Mouse (Mus musculus) layer of hippocampus, postnatal 36 days (tissue): Measurements from ENCODE around the gene Vtn. TPM values are rescaled to one million over a fixed set of nuclear protein-coding genes. Genes with fewer than 3 reads are reported as not detected.

Experiments
- DNase-seq, 2 experiments: peaks; one replicate each; pipeline ENCODE4 v3.0.0; 2022
- total RNA-seq, 2 experiments: library from RNA; stranded (reverse); gene quantifications; 2 replicates each; pipeline ENCODE4 v1.2.3; 2021

Vtn gene
- total RNA-seq, 2 experiments from 2014 or later = 54.2 to 70.1 TPM

DNA sequence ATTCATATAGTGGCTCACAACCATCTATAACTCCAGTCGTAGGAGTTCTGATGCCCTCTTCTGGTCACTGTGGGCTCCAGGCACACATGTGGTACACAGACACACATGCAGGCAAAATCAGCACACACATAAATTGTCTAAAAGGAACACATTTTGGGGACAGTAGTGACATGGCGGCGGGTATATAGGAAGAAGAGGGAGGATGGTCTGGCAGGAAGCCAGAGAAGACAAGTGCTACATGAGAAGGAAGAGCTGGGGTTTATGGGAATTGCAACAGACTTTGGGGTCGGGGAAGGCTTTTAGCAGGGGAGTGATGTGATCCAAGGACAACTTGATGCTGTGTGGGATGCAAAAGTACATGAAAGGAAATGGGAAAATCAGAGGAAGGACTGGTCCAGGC is 35.6 kb downstream of the Vtn start:
- DNase-seq = no peak

DNA sequence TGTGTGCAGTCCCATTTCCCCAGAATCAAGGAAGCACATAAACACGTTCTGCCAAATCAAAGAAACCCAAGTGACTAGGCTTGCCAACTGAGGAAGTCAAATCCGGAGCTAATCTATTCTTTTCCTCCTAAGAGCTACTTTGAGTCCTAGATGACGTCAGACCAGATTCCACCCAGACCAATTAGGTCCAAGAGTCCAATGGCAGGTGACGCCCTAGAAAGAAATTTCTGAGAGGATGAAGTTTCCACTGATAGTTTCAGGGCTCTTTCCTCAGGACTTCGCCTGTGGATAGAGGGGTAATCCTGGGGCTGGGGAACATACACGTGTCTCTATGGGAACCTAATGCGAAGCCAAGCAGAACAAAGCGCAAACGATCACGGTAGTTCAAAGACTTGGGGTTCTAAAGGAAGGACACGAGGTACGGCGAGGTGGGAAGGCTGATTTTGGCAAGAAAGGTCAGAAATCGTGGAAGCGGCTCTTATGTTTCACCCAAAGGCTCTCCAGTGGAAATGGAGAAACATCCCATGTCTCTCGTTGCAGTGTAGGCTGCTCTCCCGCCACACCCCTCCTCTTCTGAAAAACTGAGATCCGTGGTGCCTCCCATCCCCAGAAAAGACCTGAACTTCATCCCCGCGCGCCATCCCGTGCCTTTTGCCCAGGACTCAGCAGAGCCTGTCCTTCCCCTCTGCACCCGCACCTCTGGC is 36.6 kb downstream of the Vtn start:
- DNase-seq = no peak

DNA sequence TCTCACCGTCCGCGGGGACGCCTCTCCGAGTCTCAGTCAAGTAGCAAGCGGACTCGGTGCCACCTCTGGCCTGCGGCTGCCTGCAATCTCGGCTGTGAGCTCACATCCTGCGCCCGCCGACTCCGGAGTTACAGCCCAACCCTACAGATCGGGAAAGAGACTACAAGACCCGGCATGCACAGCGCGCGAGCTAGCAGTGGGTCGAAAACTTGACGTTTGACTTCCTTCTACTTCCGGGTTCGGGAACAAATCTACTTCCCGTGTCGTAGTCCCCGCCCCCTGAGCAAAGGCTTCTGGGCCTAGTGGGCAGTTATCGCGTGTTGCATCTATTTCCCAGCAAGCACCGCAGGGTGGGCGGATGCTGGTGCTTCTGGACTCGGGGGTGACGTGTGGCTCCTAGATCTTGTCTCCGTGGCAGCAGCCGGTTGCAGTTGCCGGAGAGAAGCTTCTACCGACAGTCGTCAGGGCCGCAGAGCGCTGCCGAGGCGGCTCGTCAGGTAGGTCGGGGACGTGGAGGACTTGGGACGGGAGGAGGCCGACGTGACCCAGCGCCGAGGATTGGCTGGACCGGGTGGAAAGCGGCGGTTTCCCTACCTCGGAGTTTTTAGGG is 37.3 kb downstream of the Vtn start, which contains the start of the genes Tnfaip1 and Ift20:
Gene Tnfaip1, minus strand, starts transcription at position 253 of the 610 bp plus-strand sequence.
Gene Ift20, plus strand, starts transcription at position 282 of the 610 bp plus-strand sequence.
- DNase-seq = peak; percentile 97 to 98

DNA sequence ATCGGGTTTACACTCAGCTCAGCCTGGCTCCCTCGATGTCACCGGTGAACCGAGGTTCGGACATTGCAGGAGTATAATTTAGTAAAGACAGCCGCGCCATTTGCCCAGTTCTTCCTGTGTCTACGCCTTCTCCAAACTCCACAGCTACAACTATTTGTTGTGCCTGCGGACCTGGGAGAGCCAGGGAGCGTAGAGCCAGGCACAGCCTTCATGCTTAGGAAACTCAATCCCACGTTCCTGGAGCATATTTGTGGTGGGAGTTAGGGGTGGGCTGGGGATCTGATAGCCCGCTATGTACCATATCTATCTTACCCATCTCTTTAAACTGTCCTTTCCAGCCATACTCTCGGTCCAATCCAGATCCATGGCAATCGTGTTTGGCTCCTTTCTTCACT is 37.8 kb downstream of the Vtn start:
- no peak for DNase-seq

DNA sequence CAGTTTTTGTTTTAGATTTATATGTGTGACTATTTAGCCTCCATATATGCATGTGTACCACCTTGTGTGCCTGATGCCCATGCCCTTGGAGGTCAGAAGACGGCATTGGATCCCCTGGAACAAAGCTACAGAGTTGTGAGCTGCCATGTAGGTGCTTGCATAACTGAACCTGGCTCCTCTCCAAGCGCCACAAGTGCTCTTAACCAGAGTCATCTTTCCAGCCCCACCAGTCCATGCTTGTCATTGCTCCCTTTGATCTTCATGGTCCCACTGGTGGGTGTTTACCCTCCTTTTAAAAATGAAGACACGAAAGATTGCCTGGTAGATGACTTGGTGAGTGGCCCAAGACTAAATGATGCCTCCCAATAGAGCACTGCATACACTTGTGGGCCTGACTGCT is 41.5 kb downstream of the Vtn start:
- DNase-seq = no peak

DNA sequence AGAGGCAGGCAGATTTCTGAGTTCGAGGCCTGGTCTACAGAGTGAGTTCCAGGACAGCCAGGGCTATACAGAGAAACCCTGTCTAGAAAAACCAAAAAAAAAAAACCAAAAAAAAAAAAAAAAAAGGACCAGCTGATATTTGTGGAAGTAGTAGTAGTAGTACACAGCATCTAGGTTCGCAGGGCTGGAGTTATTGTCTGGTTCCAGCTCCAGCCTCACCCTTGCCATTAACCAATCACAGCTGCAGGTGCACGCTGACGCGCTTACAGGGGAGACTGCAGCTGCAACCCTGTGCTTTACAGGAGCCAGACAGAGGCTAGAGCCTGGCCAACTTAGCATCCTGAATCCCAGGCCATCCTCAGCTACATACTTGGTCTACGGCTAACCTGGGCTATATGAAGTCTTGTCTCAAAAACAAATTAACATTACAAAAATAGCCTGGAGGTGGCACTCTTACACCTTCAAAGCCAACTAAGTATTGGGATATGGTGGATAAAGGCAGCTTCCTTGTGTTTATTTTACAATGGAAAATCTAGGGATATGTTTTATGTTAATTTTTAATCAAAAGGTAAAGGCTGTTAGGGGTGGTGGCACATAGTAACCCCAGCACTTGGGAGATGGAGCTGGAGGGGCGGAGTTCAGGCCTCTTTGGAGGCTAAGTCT is 45.7 kb downstream of the Vtn start:
- DNase-seq = no peak

DNA sequence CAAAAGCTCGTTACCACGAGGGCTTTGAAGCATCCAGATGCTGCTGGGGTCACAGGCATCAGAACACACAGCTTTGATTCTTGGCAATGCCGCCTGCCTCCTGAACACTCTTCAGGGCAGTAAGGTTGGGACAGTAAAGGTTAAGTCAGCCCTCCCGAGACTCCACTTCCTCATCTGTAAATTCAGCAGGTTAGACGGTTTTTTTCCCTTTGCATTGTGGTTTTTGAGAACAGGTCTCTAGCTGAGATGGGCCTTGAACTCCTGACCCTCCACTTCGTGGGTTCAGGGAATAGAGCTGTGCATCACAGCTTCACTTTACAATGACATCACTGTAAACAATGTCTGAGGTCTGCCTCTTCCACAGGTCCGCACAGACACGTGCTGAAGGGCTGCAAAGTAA is 46.3 kb downstream of the Vtn start:
- DNase-seq = no peak

DNA sequence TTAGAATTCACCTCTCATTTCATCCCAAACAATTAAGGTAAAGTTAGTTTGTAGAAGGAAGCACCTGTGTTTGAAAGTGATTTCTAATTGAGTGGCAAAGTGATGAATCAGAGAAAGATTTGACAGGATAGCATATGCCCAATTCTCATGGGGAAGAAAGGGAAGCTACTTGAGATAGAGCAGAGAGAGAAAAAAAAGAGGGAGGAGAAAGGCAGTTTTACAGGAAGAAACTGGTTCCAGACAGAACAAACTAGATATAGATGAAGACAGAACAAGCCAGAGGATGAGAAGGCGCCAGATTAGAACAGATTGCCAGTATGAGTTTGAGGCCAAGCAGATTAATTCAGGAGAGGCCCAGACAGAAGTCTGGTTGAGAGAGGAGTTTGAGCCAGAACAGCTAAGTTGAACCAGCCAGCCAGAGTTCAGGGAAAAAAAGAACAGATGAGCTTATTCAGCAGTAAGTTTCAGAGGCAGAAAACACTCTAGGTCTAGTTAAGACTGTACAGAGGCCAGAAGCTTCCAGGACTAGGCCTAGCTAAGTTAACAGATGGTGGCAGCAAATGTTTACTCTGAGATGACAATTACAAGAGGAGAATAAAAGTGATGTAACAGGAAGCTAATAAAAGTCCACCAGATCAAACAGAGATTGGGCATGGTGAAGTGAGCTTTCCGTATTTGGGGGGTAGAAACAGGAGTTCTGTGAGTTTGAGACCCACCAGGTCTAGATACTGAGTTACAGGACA is 49.0 kb downstream of the Vtn start:
- DNase-seq = no peak

DNA sequence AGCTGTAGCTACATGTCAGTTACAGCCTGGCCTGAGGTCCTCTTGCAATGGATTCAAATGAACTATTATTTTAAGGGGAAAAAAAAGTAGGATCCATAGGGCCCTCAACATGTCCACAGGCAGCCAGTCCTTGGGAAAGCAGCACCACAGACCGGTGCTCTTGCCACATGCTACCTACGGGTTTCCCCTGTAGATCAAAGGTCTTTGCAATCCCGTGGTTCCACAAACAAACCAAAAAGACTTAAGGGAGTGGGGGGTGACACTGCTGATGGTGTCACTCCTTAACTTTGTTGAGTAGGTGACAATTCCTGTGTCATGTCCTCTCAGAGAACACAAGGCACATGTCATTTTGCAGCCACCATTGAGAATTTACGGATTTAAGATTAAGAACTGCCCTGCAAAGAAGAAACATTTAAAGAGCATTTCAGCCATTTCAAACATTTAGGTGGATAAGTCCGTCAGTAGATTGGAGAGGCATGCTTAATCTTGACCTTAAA is 50.6 kb downstream of the Vtn start:
- DNase-seq = no peak

DNA sequence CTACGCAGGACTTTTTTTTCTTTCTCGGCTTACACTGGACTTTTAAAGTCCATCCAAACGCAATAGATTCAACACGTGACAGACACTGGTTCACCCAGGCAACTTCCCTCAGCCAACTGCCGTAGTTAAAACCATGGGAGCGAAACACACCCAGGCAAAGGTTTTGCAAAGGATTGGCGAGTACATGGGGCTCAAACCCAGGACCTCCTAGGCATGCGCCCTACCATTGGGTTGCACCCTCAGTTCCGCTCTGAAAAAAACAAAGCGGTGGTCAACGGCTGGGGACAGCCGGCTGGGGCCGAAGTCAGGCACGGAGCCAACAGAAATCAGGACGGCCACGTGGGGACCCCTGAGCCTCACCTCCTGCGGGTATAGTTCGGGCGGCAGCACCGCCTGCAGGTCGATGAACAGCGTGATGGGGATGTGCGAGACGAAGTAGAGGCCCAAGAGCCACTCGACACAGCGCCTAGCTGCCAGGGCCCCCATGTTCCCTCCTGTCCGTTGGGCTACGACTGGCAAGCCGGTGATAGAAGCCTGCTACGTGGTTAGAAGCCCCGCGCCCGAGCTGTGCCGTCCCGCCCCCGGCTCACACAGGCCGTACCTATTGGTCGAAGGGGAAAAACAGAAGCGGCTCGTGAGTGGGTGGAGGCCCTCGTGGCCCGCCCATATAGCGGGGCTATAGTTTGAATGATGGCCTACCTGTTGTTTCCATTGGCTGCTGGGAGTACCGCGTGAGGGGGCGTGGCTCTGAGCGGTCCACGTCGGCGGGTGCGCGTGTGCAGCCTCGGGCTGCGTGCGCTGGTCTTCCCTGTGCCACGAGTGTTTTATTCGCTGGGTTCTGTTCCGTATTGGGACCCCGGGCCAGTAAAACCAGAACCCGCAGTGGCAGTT is 51.5 kb downstream of the Vtn start, which contains the start of gene Tmem97:
Gene Tmem97, minus strand, starts transcription at position 610 of the 891 bp plus-strand sequence.
- DNase-seq = peak; percentile 94

DNA sequence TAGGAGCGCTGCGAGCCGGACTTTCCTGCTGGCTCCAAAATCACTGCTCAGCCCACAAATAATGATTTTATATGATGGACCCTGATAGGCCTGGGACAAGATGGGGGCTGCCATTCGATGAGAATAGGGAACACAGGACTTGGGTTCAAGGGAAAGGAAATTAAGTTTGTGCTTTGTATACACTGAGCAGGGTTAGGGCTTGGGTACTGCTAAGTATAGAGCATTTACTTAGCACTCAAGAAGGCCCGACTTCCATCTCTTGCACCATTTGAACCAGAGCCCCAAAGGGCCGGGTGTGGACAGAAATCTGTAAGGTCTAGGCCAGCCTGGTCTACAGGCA is 52.1 kb downstream of the Vtn start:
- no peak for DNase-seq

Other genes with a start within 250 kb of the Vtn start
- 100 to 1,000 TPM; 194 to 217 TPM for gene 2610507B11Rik, start 237.3 kb upstream of the Vtn start, total RNA-seq
- gene BC030499, start 208.2 kb upstream of the Vtn start, total RNA-seq = 1 to 10 TPM; 7.2 to 7.8 TPM
- gene Spag5, start 197.6 kb upstream of the Vtn start, total RNA-seq = 10 to 100 TPM in 1 of 2 experiments, 1 to 10 TPM in 1; 6.9 to 10.1 TPM
- 100 to 1,000 TPM; 781 to 864 TPM for gene Aldoc, start 176.1 kb upstream of the Vtn start, total RNA-seq
- gene Pigs, start 170.7 kb upstream of the Vtn start, total RNA-seq = 10 to 100 TPM; 57.9 to 59.0 TPM
- 10 to 100 TPM; 31.6 to 36.4 TPM for gene Unc119, start 155.6 kb upstream of the Vtn start, total RNA-seq
- not detected for gene Foxn1, start 112.5 kb upstream of the Vtn start, total RNA-seq
- not detected for gene Slc13a2, start 76.9 kb upstream of the Vtn start, total RNA-seq
- gene Slc46a1, start 33.4 kb upstream of the Vtn start, total RNA-seq = 10 to 100 TPM in 1 of 2 experiments, 1 to 10 TPM in 1; 9.5 to 11.3 TPM
- 10 to 100 TPM; 39.9 to 41.1 TPM for gene Sarm1, start 1.3 kb upstream of the Vtn start, total RNA-seq
- 1 to 10 TPM; 4.5 to 4.9 TPM for gene Sebox, start 4.4 kb downstream of the Vtn start, total RNA-seq
- 10 to 100 TPM; 43.0 to 44.0 TPM for gene Tmem199, start 13.1 kb downstream of the Vtn start, total RNA-seq
- gene Poldip2, start 13.1 kb downstream of the Vtn start, total RNA-seq = 100 to 1,000 TPM; 116 to 121 TPM
- 10 to 100 TPM; 32.1 to 32.6 TPM for gene Tnfaip1, start 37.2 kb downstream of the Vtn start, total RNA-seq
- 10 to 100 TPM; 75.1 to 79.0 TPM for gene Ift20, start 37.3 kb downstream of the Vtn start, total RNA-seq
- gene Tmem97, start 51.7 kb downstream of the Vtn start, total RNA-seq = 10 to 100 TPM; 11.1 to 12.7 TPM
- 10 to 100 TPM; 43.7 to 45.9 TPM for gene Nlk, start 198.3 kb downstream of the Vtn start, total RNA-seq